Mouse (Mus musculus) naive thymus-derived CD4-positive, alpha-beta T cell, adult 2 months (primary cell): ENCODE measurements around the gene March9.

Experiments used
- DNase-seq: peaks from one replicate; pipeline ENCODE4 v3.0.0-alpha.2; 2011; ENCODE audit warnings: low read depth

Gene March9

DNA sequence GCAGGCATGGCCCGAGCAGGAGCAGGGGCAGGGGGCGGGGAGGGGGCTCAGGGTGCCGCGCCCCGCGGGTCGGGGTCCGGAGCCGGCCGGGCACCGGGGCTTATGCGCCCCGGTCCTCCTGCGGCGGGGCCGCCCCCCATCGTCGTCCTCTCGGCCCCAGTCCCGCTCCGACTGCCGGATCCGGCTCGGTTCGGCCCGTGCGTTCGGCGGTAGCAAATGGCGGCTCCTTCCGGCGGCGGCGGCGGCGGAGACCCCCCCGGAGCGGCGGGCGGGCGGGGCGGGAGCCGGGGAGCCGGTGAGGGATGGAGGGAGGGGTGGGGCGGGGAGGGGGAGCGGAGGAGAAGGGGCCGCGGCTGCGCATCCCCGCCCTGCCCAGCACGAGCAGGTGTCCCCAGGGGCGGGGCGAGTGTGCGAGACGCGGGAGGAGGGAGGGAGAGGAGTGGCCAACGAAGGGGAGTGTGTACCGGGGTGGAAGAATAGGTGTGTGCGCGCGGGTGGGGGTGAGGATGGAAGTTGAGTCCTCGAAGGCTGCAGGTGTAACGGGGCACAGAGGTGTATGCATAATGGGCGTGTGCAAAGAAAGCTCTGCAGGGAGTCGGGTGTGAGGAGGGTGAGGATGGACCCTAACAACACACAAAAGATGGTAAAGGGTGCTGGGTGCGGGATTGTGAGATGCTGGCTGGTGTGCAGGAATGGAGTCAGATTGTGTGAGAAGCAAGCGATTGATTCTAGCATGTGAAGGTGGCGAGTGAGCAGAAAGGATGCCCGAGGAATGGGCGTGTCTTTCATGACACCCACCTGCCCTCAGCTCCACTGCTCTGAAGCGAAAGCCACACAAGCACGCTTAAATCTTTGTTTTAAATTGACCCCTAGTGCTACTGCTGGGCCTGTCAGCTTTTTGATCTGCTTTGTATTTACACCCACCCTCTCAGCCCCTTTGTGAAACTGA is at the start of gene March9:
TSS of gene March9 (minus strand) at position 217 of the 949 bp plus-strand sequence.
- DNase-seq = peak; percentile 82

GRCm38 (mm10) chr10:127108262-127108583 is 48.2 kb upstream of the March9 start:
- DNase-seq = no peak

DNA sequence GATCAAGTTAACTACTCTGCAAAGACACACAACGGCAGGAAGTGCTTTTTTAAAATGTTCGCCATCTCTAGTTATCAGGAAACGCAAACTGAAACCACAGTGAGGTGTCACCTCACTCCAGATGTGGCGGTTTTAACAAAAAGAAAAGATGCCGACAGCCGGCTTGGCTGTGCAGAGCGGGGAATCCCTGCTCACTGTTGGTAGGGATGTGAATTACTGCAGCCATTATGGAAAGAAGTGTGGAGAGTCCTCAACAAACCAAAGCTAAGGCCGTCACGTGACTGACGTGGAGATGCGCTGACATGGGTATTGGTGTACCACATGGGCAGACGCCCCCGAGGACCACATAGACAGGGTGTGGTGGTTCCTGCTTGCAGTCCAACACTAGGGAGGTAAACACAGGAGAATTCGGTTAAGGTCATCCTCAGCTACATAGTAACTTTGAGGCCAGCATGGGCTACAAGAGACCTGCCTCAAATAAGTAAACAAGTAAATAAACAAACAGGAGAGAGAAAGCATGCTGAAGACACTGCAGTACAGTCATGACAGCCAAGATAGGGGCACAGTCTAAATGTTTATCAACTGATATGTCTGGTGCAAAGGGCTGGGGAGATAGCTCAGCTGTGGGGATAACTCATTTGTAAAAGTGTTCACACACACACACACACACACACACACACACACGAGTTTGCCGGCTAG is 47.7 kb upstream of the March9 start:
- peak; percentile 80 for DNase-seq

DNA sequence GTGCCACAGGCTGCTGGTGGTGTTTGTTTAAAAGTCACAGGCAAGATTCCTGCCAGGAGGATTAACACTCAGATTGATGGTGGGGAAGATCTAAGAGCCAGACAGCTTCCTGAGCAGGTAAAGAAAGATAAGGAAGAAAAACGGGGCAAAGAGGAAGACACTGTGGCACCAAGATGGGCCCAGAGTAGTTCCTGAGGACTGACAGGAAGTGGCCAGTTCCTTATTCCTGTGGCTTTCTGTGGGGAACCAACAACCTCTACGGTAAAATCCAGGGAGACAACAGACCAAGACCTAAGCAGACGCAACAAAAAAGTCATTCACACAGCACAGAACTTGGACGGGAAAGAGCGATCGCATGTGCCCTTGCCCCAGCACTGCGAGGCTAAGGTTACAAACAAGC is 43.6 kb upstream of the March9 start:
- DNase-seq = peak; percentile 40

DNA sequence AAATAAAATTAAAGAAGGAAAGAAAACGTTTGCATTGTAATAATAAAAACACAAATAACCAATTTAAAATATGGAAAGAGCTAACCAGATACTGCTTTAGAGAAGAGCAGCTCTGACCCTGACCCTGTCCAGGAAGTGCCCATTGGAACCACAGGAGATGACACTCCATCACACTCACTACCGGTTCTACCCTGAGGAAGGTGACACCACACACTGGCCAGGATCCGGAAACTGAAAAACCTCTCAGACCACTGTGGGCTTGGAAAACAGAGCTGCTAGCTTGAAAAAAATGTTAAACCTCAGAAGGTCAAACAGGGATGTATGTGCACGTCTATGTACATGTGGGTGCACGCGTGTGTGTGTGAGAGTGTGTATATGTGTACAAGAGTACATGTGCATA is 41.2 kb upstream of the March9 start:
- DNase-seq = no peak

DNA sequence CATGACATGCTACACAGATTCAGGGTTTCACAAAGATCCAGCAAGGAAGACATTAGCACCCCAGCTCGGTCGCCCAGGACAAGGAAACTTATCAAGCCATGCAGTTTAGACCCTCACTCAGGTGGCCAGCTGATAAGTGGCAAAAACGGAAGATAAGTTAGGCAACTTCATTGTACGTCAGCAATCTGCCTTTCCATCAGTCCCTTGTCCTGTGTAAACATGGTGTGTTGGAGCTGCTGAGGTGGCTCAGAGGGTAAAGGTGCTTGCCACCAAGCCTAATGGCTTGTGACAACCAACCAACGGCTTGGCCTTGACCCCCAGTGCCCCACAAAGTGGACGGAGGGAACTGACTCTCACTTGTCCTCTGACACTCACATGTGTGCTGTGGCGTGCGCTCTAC is 40.4 kb upstream of the March9 start:
- DNase-seq = no peak

DNA sequence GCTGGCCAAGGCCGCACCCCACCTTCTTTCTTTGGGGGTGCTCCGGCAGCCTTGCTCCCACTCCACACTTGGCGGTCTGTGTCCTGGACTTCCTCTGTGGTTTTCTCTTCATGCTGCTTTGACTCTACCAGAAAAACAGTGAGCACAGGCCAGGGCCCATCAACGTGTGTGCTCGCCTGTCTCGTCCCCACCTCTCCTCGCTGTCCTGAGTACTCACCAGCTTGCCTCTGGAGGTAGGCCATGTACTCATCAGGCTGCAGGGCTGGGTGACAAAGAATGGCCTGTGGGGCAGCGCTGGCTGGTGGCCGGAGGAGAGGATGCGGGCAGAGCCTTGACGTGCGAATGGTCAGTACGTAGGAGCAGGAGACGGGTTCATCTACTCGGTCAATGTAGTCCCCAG is 39.9 kb upstream of the March9 start:
- no peak for DNase-seq

DNA sequence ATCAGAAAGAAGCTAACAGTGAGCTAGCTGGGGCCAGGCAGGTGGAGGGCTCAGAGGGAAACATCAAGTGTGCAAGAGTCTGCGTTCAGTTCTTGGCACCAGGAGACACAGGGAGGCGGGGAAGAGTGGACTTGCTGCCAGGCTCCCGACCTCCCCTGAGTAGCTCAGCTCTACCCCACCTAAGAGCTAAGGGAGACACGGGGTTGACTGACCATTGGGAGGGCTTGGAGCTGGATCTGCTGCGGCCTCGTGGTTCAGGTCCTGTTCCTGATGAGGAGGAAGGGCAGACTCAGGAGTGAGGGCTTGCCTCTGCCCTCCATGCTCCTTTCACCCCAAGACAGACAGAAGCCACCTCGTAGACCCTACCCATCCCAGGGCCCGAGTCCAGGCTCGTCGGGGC is 39.2 kb upstream of the March9 start:
- DNase-seq = no peak

GRCm38 (mm10) chr10:127098514-127098913 is 38.5 kb upstream of the March9 start:
- no peak for DNase-seq

DNA sequence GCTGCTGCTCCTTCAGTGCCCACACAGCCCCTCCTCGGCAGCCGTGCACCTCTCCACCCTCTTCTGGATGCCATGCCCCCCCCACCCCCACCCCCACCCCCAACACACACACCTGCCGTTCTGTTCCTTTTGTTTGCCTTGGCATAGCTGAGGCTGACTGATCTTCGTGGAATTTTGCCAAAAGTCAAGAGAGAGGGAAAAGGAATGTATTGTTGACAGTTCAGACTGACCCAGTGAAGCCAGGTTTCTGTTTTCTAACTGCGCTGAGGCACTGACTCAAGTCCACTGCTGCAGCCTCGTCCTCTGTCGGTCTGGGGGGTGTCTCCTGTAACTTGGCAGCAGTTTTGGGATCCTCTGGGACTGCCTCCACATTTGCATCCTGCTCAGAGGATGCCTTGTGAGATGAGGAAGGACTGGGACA is 34.4 kb upstream of the March9 start:
- DNase-seq = no peak

- DNase-seq = no peak
These were observed 32.8 kb upstream of the March9 start for GRCm38 (mm10) chr10:127092742-127093141.

DNA sequence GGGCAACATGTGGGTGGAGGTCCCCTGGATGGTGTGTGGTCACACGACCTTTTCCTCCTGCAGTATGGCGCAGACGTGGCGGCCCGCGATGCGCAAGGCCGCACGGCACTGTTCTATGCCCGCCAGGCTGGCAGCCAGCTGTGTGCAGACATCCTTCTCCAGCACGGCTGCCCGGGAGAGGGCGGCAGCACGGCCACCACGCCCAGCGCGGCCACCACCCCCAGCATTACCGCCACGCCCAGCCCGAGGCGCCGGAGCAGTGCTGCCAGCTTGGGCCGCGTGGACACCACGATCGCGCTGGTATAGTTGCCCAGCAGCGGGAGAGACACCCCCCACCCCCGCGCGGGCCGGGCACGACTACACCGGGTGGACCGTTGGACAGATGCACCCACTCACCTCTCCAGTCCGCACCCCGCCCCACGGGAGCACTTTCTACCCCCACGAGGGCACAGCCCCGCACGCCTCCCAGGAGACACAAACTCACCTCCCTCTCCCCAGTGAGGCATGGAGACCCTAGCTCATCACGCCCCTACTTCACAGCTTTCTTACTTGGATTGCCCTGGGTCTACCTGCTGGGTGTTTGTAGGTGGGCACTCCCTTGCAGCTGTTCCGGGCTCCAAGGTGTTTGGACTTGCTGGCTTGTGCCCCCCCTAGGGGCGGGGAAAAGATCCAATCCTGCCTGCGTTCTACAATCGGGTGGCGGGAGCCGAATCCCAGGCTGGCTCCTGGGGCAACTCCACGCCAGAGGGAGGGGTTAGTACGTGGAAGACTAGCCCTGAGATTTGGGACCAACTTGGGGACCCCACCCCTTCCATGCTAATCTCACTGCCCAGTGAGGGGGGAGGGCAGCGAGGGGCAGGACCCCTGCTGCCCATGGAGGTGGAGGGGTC is 31.8 kb upstream of the March9 start:
- no peak for DNase-seq

- DNase-seq = no peak
These were observed 30.8 kb upstream of the March9 start for GRCm38 (mm10) chr10:127090560-127091411.

DNA sequence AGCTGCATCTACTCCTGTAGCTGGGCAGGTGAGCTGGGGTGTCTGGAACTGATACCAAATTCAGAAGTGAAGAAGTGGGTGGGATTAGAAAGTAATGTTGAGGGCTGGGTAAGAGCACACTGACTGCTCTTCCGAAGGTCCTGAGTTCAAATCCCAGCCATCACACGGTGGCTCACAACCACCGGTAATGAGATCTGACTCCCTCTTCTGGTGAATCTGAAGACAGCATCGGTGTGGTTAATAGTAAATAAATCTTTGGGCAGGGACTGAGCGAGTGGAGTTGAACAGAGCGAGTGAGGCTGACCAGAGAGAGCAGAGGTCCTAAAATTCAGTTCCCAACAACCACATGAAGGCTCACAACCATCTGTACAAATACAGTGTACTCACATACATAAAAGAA is 25.6 kb upstream of the March9 start:
- DNase-seq = no peak

GRCm38 (mm10) chr10:127085052-127085451 is 25.1 kb upstream of the March9 start:
- no peak for DNase-seq

GRCm38 (mm10) chr10:127083915-127084306 is 23.9 kb upstream of the March9 start:
- DNase-seq = no peak

DNA sequence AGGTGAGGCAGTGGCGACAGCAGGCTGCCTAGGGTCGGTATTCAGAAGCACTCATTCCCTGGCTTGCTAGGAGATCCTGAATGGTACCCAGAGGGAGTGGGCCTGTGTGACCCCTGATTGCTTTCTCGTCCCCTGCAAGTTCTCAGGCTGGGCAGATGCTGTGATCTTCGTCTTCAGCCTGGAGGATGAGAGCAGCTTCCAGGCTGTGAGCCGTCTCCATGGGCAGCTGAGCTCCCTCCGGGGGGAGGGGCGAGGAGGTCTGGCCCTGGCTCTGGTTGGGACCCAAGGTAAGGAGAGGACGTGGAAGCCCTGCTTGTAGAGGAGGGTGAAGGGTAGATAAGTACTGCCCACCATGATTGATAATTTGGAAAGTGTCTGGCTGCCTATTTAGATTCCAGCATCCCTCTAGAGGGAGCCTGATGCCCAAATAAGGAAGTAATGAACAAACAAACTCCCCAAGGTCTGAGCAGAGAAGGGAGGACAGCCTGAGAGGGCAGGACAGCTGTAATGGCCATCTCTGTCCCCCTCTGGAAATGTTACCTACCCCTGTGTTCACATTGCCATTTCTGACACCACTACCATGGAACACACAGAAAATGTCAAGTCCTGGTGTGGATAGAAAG is 23.4 kb upstream of the March9 start:
- no peak for DNase-seq

DNA sequence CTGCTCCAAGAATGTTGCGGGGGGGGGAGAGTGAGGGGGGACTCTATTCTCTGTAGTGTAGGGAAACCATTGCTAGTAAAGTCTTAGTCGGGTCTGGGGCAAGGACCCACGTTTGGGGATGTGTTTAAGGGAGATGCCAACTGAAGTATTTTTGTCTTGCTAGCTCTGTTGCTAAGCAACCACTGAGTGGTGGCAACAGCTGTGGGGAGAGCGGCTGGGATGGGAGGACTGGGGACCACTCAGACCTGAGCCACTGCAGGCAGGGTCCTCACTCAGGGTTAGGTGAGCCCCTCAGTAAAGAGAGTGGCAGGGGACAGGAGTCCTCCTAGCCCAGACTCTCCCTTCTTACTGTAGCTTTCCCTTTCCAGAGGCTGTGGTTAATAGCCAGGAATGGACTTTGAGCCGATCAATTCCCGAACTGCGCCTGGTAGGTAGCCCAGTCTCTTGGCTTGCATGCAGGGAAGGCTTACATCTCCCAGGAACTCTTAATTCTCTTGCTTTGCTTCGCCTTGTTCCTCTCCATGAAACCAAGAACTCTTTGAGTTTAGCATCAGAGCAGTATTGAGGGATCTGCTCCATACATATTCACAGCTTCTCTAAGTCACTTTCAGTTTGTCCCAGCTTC is 22.1 kb upstream of the March9 start:
- no peak for DNase-seq

- no peak for DNase-seq
These were observed 21.2 kb upstream of the March9 start for GRCm38 (mm10) chr10:127080901-127081780.
